Mouse (Mus musculus): Measurements from ENCODE around the gene Nkx6-2.

DNA sequence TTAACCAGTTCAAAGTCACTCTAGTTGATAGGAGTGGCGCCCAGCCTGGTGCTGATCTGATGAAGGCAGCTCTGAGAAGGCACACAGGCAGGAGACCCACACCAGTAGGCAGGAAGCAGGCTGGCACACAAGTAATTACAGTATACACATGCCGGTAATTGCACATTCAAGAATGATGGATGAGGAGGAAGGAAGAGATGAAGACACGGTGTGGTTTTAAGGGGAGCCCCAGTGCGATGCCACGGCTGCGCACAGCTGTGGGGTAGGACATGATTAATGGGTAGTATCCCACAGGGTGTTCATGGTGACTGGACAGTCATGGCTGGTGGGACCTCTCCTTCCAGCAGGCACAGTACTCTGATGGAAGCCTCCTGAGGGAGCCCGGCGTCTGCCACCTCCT lies 16.1 kb downstream of the Nkx6-2 start:
- no peak for TF ChIP-seq GATA1 (IDR thresholded peaks at IDR 0.05; ENCODE audit: borderline replicate concordance, low read length)
- TF ChIP-seq FLI1 (IDR thresholded peaks at IDR 0.05; ENCODE audit: low read length): no peak

All from megakaryocyte, embryonic 14.5 days (primary cell).